ENCODE assay signal across 20 mouse cellular contexts in genomic region chr10:79779193-79779592, GRCm38 (mm10). TPM values are rescaled to one million over a fixed set of nuclear protein-coding genes. Genes with fewer than 3 reads are reported as not detected.
DNase-seq lines count a peak whose midpoint lies in the region; ATAC-seq and TF ChIP-seq lines count a peak whose summit lies in the region.
"Had no signal": no experiment of that assay in that cellular context is flagged by ENCODE, and none has a peak within 500 bp of the region (broad histone marks: within the 10 kb centered on the region; RNA-seq: fewer than 3 reads in every experiment).

No protein-coding gene starts in this region.

- TF ChIP-seq EP300 in lung, postnatal 0 days (IDR thresholded peaks at IDR 0.05), result no peak

- WGBS in kidney, embryonic 16.5 days, result 19% methylated on average over 2 of the region's 2 CpGs
- 17% methylated on average over 2 of the region's 2 CpGs for WGBS in lung, postnatal 0 days

- no peak overlapping the region; the same call in 1 of the 2 replicates for H3K4me2 ChIP-seq in kidney, embryonic 16.5 days (replicated peaks; ENCODE audit: low read depth, low read length)
- H3K4me2 ChIP-seq in lung, postnatal 0 days (replicated peaks; ENCODE audit: low read depth, low read length), result 0 out of 2 replicates have a peak overlapping the region, but pooled peaks have one; percentile 61

- peak overlapping the region; percentile 16; the same call in 1 of the 2 replicates for H3K27ac ChIP-seq in kidney, embryonic 16.5 days (ENCODE audit: low read length)
- no peak overlapping the region for H3K27ac ChIP-seq in lung, postnatal 0 days (ENCODE audit: low read length)

- no peaks in the 10 kb centered on the region; the same call in none of the 2 replicates for H3K27me3 ChIP-seq in kidney, embryonic 16.5 days (ENCODE audit: insufficient read depth, low read length)
- no peaks in the 10 kb centered on the region for H3K27me3 ChIP-seq in lung, postnatal 0 days (replicated peaks; ENCODE audit: insufficient read depth, low read length)
- peaks cover 68% of the 10 kb centered on the region for H3K27me3 ChIP-seq in E14TG2a.4 (ENCODE audit: insufficient read depth, low read length)
- H3K27me3 ChIP-seq: stomach, embryonic 15.5 days had no signal

- H3K9me3 ChIP-seq in kidney, embryonic 16.5 days (ENCODE audit: low read length), result peaks cover 5% of the 10 kb centered on the region; the same call in 1 of the 2 replicates
- H3K9me3 ChIP-seq in lung, postnatal 0 days (ENCODE audit: low read length), result no peaks in the 10 kb centered on the region
- H3K9me3 ChIP-seq in E14TG2a.4 (ENCODE audit: low read length), result no peaks in the 10 kb centered on the region
- H3K9me3 ChIP-seq: stomach, embryonic 15.5 days had no signal

- DNase-seq in cerebellum, adult 8-10 months, result peak; percentile 32
- no peak for DNase-seq in cerebellum, adult 11 months
- no peak for DNase-seq in kidney, postnatal 36 days
- DNase-seq in lung, postnatal 0 days (ENCODE audit: low spot score), result no peak
- no peak for DNase-seq in lung, postnatal 4 days
- DNase-seq in left cerebral cortex, adult 8-10 months (ENCODE audit: low spot score in 2 of 2), result no peak
- DNase-seq: cerebellum, adult 11-12 months; cerebellum, postnatal 25 days; gastrocnemius, postnatal 25 days had no signal

- H3K36me3 ChIP-seq in kidney, embryonic 16.5 days (ENCODE audit: insufficient read depth, low read length), result no peaks in the 10 kb centered on the region
- no peaks in the 10 kb centered on the region; the same call in 1 of the 2 replicates for H3K36me3 ChIP-seq in lung, postnatal 0 days (ENCODE audit: insufficient read depth, low read length)
- no peaks in the 10 kb centered on the region for H3K36me3 ChIP-seq in E14TG2a.4 (ENCODE audit: insufficient read depth, low read length)
- H3K36me3 ChIP-seq: G1E; stomach, embryonic 15.5 days had no signal

- 0 out of 2 replicates have a peak overlapping the region, but pooled peaks have one; percentile 13 for H3K9ac ChIP-seq in kidney, embryonic 16.5 days (replicated peaks; ENCODE audit: low read length)
- no peak overlapping the region for H3K9ac ChIP-seq in lung, postnatal 0 days (replicated peaks; ENCODE audit: low read depth)
- H3K9ac ChIP-seq: stomach, embryonic 15.5 days had no signal

- H3K4me1 ChIP-seq in kidney, embryonic 16.5 days (ENCODE audit: insufficient read depth, low read length), result peaks cover 42% of the 10 kb centered on the region
- peaks cover 17% of the 10 kb centered on the region; the same call in 1 of the 2 replicates for H3K4me1 ChIP-seq in lung, postnatal 0 days (ENCODE audit: insufficient read depth, low read depth, low read length)
- H3K4me1 ChIP-seq in E14TG2a.4 (replicated peaks; ENCODE audit: low read depth, low read length), result peaks cover 63% of the 10 kb centered on the region

- no peak overlapping the region for H3K4me3 ChIP-seq in kidney, embryonic 16.5 days (ENCODE audit: low read length)
- no peak overlapping the region for H3K4me3 ChIP-seq in lung, postnatal 0 days (ENCODE audit: low read depth, low read length)
- H3K4me3 ChIP-seq in E14TG2a.4 (replicated peaks; ENCODE audit: low read length), result 0 out of 2 replicates have a peak overlapping the region, but pooled peaks have one; percentile 20

- no peak for TF ChIP-seq CTCF in lung, postnatal 0 days (IDR thresholded peaks at IDR 0.05)
- TF ChIP-seq CTCF in E14TG2a.4 (conservative IDR thresholded peaks at IDR 0.05; ENCODE audit: low read length), result no peak

- ATAC-seq in kidney, embryonic 16.5 days (ENCODE audit: low FRiP score, low TSS enrichment), result no peak
- ATAC-seq in lung, postnatal 0 days, result no peak

RNA-seq across cellular contexts. Expression of gene Fstl3, which starts 2.1 kb away (rescaled TPM):
- 23.9 and 26.4 TPM in 2 replicates for polyA plus RNA-seq in kidney, embryonic 16.5 days (2015; fragmentation: Nextera tagmentation; extraction: Ambion mirVana)
- polyA plus RNA-seq in lung, postnatal 0 days (2015; fragmentation: Nextera tagmentation; extraction: Ambion mirVana), result 38.6 and 39.9 TPM in 2 replicates
- total RNA-seq in left cerebral cortex, adult 8-10 months (2022), result 1 to 10 TPM; 2.5 to 3.6 (median 2.7) TPM

RNA-seq across cellular contexts. Expression of gene Prss57, which starts 11.6 kb away (rescaled TPM):
- polyA plus RNA-seq in kidney, embryonic 16.5 days (2015; fragmentation: Nextera tagmentation; extraction: Ambion mirVana), result not detected in 2 replicates
- 0.11 and 0.31 TPM in 2 replicates for polyA plus RNA-seq in lung, postnatal 0 days (2015; fragmentation: Nextera tagmentation; extraction: Ambion mirVana)
- under 1 TPM; 0.14 to 0.63 (median 0.39) TPM for total RNA-seq in left cerebral cortex, adult 8-10 months (2022)
- total RNA-seq: adrenal gland, postnatal 25 days; gastrocnemius, postnatal 25 days; heart, adult 8-10 months had no signal
- polyA plus RNA-seq: CD4-positive, CD25-positive, alpha-beta regulatory T cell, adult 4 months; G1E; heart, postnatal 0 days; hindbrain, embryonic 11.5 days had no signal

RNA-seq across cellular contexts. Expression of gene Rnf126, which starts 12.4 kb away (rescaled TPM):
- polyA plus RNA-seq in kidney, embryonic 16.5 days (2015; fragmentation: Nextera tagmentation; extraction: Ambion mirVana), result 66.4 and 77.0 TPM in 2 replicates
- 40.5 and 45.9 TPM in 2 replicates for polyA plus RNA-seq in lung, postnatal 0 days (2015; fragmentation: Nextera tagmentation; extraction: Ambion mirVana)
- total RNA-seq in left cerebral cortex, adult 8-10 months (2022), result 10 to 100 TPM; 76.8 to 92.1 (median 86.8) TPM

RNA-seq across cellular contexts. Expression of gene Palm, which starts 14.2 kb away (rescaled TPM):
- 190 and 194 TPM in 2 replicates for polyA plus RNA-seq in kidney, embryonic 16.5 days (2015; fragmentation: Nextera tagmentation; extraction: Ambion mirVana)
- polyA plus RNA-seq in lung, postnatal 0 days (2015; fragmentation: Nextera tagmentation; extraction: Ambion mirVana), result 29.6 and 30.8 TPM in 2 replicates
- 100 to 1,000 TPM; 265 to 281 (median 267) TPM for total RNA-seq in left cerebral cortex, adult 8-10 months (2022)

RNA-seq across cellular contexts. Expression of gene Fgf22, which starts 24.3 kb away (rescaled TPM):
- polyA plus RNA-seq in kidney, embryonic 16.5 days (2015; fragmentation: Nextera tagmentation; extraction: Ambion mirVana), result 0.14 and 0.39 TPM in 2 replicates
- polyA plus RNA-seq in lung, postnatal 0 days (2015; fragmentation: Nextera tagmentation; extraction: Ambion mirVana), result 0.18 TPM in 1 of 2 replicates, not detected in the other
- 1 to 10 TPM; 4.7 to 5.9 (median 5.8) TPM for total RNA-seq in left cerebral cortex, adult 8-10 months (2022)
- total RNA-seq: adrenal gland, postnatal 25 days; gastrocnemius, postnatal 25 days; heart, adult 8-10 months had no signal
- polyA plus RNA-seq: activated CD4-positive, CD25-positive, alpha-beta regulatory T cell, adult 4 months; CD4-positive, CD25-positive, alpha-beta regulatory T cell, adult 4 months; G1E; liver, embryonic 16.5 days had no signal
